Mouse (Mus musculus) kidney, adult 2 months (tissue): ENCODE results near the gene Samd4b.

Experiments
- CTCF ChIP-seq: fragments of 200-500 bp; conservative IDR thresholded peaks from 2 replicates; pipeline ENCODE4 v1.5.1; 2011; ENCODE audit warnings: low read depth, mild to moderate bottlenecking, control low read depth, low read length, moderate library complexity, mixed read lengths; ENCODE audit not compliant: insufficient read depth, insufficient read length
- POLR2A ChIP-seq: fragments of 200-500 bp; IDR thresholded peaks from one replicate; pipeline ENCODE4 v1.6.1; 2011; ENCODE audit warnings: low read depth, low read length, control low read depth

- TF ChIP-seq POLR2A (no peak), CTCF (no peak)
Measured at GRCm38 (mm10) chr7:28576271-28576914, 21.6 kb downstream of the Samd4b start.
